Mouse (Mus musculus) limb, embryonic 10.5 days (tissue): ENCODE measurements around the gene Mrpl38. TPM values are rescaled to one million over a fixed set of nuclear protein-coding genes. Genes with fewer than 3 reads are reported as not detected.

Source experiments
- DNase-seq: peaks from one replicate; pipeline ENCODE4 v3.0.0-alpha.2; 2017; ENCODE audit warnings: low spot score
- H3K27ac ChIP-seq: fragments of 300-500 bp; sonication (generic); 2 replicates; pipeline ENCODE4 v1.5.1; 2016; ENCODE audit warnings: mild to moderate bottlenecking
- H3K27me3 ChIP-seq: fragments of 300-500 bp; sonication (generic); 2 replicates; pipeline ENCODE4 v1.6.1; 2016; ENCODE audit warnings: low read depth, mild to moderate bottlenecking; ENCODE audit not compliant: poor library complexity, severe bottlenecking
- H3K36me3 ChIP-seq: fragments of 300-500 bp; sonication (generic); 2 replicates; pipeline ENCODE4 v1.6.1; 2016; ENCODE audit warnings: mild to moderate bottlenecking, moderate library complexity
- H3K4me1 ChIP-seq: fragments of 300-500 bp; sonication (generic); 2 replicates; pipeline ENCODE4 v1.6.1; 2016
- H3K4me3 ChIP-seq: fragments of 300-500 bp; sonication (generic); 2 replicates; pipeline ENCODE4 v1.5.1; 2016; ENCODE audit warnings: mild to moderate bottlenecking, moderate library complexity
- H3K9me3 ChIP-seq: fragments of 300-500 bp; sonication (generic); replicated peaks from 2 replicates; pipeline ENCODE4 v1.6.1; 2016; ENCODE audit warnings: mild to moderate bottlenecking
- WGBS: fragments of 180-500 bp; shearing (Covaris S2); methylation state at CpG from one replicate; pipeline ENCODE4 v1.1.7; 2016; 5-methylcytosine and 5-hydroxymethylcytosine counted together
- polyA plus RNA-seq: library from polyadenylated mRNA; unstranded; fragments of >200 nt; fragmentation: Nextera tagmentation; extraction: Ambion mirVana; gene quantifications from 2 replicates; pipeline ENCODE4 v1.2.1, GENCODE M21; 2016

Gene Mrpl38
- polyA plus RNA-seq, 1 experiment from 2014 or later = 116 TPM

GRCm38 (mm10) chr11:116163002-116163401 is 24.3 kb upstream of the Mrpl38 start:
- Histone ChIP-seq H3K36me3 (peaks cover 82% of the 10 kb centered on the region), H3K27ac (no peak overlapping the region), H3K4me3 (no peak overlapping the region), H3K4me1 (peaks cover 23% of the 10 kb centered on the region), H3K27me3 (no peaks in the 10 kb centered on the region), H3K9me3 (no peaks in the 10 kb centered on the region)
- 61% methylated on average over 9 of the region's 9 CpGs for WGBS
- DNase-seq = no peak

DNA sequence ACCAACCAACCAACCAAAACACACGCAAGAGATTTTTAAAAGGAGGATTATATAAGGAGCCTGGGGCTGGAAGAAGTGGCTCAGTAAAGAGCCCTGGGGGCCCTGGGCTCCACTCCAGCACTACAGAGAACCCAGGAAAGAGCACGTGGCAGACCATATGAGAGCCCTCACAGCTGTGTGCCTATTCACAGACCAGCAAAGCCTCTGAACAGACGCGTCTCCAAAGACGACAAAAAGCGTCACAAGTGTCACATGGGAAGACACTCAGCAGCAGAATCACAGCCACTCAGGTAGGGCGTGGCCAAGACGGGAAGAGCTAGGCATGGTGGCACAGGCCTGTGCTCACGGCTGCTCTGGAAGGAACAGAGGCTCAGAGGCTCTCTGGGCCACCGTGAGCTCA is 23.5 kb upstream of the Mrpl38 start:
- H3K9me3 ChIP-seq = no peaks in the 10 kb centered on the region
- H3K27ac ChIP-seq = no peak overlapping the region
- peaks cover 91% of the 10 kb centered on the region for H3K36me3 ChIP-seq
- H3K27me3 ChIP-seq = no peaks in the 10 kb centered on the region
- peaks cover 18% of the 10 kb centered on the region for H3K4me1 ChIP-seq
- no peak overlapping the region for H3K4me3 ChIP-seq
- 82% methylated on average over 10 of the region's 10 CpGs for WGBS
- DNase-seq = no peak

GRCm38 (mm10) chr11:116161312-116161711 is 22.6 kb upstream of the Mrpl38 start:
- Histone ChIP-seq H3K4me3 (no peak overlapping the region), H3K27ac (no peak overlapping the region), H3K9me3 (no peaks in the 10 kb centered on the region), H3K4me1 (peaks cover 10% of the 10 kb centered on the region), H3K36me3 (peaks cover 96% of the 10 kb centered on the region), H3K27me3 (no peaks in the 10 kb centered on the region)
- DNase-seq = no peak
- WGBS = 59% methylated on average over 12 of the region's 12 CpGs

DNA sequence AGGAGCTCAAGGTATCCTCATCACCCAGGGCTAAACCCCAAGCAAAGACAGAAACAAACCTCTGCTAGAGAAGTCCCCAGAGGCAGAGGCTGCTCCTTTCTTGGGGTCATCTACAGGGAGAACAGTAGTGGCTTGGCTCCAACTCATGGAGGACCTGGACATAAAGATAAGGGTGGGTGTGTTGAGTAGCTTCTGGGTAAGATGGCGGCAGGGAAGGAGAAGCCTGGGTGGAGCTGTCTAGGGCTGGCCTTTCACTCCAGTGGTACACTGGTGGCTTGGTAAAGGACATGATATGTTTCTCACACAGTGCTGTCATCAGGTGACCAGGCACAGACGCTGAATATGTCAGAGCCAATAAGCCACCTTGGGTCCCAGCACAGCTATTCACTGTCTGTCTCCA is 12.3 kb upstream of the Mrpl38 start:
- WGBS = 93% methylated on average over 2 of the region's 2 CpGs
- no peak overlapping the region for H3K27ac ChIP-seq
- H3K4me3 ChIP-seq = no peak overlapping the region
- H3K36me3 ChIP-seq = peaks cover 100% of the 10 kb centered on the region
- no peaks in the 10 kb centered on the region for H3K9me3 ChIP-seq
- no peaks in the 10 kb centered on the region for H3K27me3 ChIP-seq
- DNase-seq = no peak
- H3K4me1 ChIP-seq = peaks cover 28% of the 10 kb centered on the region

DNA sequence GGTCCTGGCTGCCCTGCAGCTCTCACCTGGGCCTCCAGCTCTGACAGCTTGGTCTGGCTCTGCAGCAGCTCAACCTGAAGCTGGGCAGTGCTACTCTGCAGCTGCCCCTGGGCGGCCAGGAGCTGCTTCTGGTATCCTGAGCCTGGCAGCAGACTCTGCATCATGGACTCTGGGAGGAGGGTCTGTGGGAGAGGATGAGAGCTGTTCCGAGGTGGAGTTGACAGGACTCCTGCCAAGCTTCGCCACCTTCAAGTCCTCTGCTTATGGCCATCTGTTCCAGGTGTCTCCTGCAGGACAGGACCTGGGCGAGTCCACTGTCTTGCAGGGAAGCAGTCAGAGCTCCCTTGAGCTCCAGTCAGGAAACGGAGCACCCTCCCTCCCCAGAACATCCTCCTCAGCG is 10.7 kb upstream of the Mrpl38 start:
- DNase-seq = no peak
- Histone ChIP-seq H3K9me3 (no peaks in the 10 kb centered on the region), H3K4me3 (no peak overlapping the region), H3K4me1 (peaks cover 33% of the 10 kb centered on the region), H3K27me3 (no peaks in the 10 kb centered on the region), H3K27ac (no peak overlapping the region), H3K36me3 (peaks cover 100% of the 10 kb centered on the region)
- 77% methylated on average over 6 of the region's 6 CpGs for WGBS

DNA sequence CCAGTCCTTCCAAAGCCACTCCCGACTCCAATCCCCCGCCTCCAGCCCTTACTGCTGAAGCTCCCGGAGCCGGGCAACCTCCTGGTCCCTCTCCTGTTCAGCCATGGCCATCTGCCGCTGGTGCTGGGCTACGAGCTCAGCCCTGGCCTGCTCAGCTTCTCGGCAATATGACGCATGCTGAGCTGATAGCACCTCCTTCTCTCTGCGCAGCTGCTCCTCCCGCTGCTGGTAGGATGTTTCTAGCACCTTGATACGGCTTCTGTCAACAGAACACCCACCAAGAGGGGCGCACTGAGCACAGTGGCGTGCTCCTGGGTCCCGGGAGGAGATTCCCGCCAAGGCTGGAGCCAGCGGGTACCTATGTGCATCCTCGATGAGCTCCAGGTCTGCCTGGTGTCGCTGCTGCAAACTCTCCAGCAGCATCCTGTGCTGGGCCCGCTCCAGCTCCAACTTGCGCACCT is 10.1 kb upstream of the Mrpl38 start:
- Histone ChIP-seq H3K27ac (no peak overlapping the region), H3K9me3 (no peaks in the 10 kb centered on the region), H3K36me3 (peaks cover 100% of the 10 kb centered on the region), H3K27me3 (no peaks in the 10 kb centered on the region), H3K4me3 (no peak overlapping the region), H3K4me1 (peaks cover 33% of the 10 kb centered on the region)
- DNase-seq = no peak
- 52% methylated on average over 20 of the region's 20 CpGs for WGBS

- H3K27me3 ChIP-seq = no peaks in the 10 kb centered on the region
- no peaks in the 10 kb centered on the region for H3K9me3 ChIP-seq
- no peak for DNase-seq
- H3K4me3 ChIP-seq = no peak overlapping the region
- H3K27ac ChIP-seq = no peak overlapping the region; the same call in 1 of the 2 replicates
- H3K4me1 ChIP-seq = peaks cover 44% of the 10 kb centered on the region
- peaks cover 100% of the 10 kb centered on the region for H3K36me3 ChIP-seq
- whole genome bisulfite sequencing = 78% methylated on average over 25 of the region's 25 CpGs
Measured at GRCm38 (mm10) chr11:116146294-116146985, 7.8 kb upstream of the Mrpl38 start.

- no peaks in the 10 kb centered on the region for H3K27me3 ChIP-seq
Measured at GRCm38 (mm10) chr11:116145481-116146293, 7.0 kb upstream of the Mrpl38 start.

GRCm38 (mm10) chr11:116143468-116143867 is 4.8 kb upstream of the Mrpl38 start:
- 96% methylated on average over 3 of the region's 3 CpGs for WGBS
- H3K4me1 ChIP-seq = peaks cover 41% of the 10 kb centered on the region
- H3K36me3 ChIP-seq = peaks cover 73% of the 10 kb centered on the region

More at GRCm38 (mm10) chr11:116145481-116146293, 7.0 kb upstream of the Mrpl38 start:
- no peak overlapping the region for H3K4me3 ChIP-seq
- WGBS = 66% methylated on average over 18 of the region's 18 CpGs
- DNase-seq = no peak
- peaks cover 95% of the 10 kb centered on the region for H3K36me3 ChIP-seq
- H3K27ac ChIP-seq = peak overlapping the region; percentile 11
- H3K4me1 ChIP-seq = peaks cover 44% of the 10 kb centered on the region
- H3K9me3 ChIP-seq = no peaks in the 10 kb centered on the region

DNA sequence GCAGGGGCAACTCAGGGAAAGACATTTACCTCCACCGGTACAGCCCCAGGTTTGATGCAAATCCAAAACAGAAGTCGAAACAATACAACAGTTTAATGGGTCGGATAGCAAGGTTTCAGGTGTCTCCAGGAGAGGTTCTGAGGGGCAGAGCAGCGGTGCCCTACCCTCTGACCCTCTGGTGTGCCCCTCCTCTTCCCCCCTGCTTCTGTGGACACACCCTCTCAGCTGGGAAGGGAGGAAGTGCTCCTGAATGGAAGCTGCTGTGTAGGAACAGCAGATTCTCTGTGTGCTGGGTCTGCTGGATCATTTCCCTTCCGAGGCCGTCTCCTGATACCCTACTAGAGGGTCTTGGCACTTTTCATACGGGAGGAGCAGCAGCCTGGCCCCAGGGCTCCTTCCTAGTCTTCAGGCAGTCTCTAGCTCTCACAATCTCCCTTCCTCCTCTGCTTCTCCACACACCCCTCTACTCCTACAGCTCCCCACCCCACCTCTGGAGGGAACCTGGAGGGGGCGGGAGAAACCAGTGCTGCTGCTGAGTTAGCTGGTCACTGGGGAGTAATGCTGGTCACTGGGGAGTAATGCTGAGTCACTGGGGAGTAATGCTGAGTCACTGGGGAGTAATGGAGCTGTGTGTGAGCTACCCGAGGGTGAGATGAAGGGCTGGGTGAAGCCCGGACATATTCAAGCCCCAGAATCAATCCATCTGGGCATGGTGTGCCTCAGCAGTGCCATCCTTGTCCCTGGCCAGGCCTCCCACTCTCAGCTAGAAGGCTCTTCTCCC is 3.7 kb upstream of the Mrpl38 start:
- peak overlapping the region; percentile 32; the same call in 1 of the 2 replicates for H3K27ac ChIP-seq
- no peaks in the 10 kb centered on the region for H3K27me3 ChIP-seq
- H3K9me3 ChIP-seq = no peaks in the 10 kb centered on the region
- H3K4me1 ChIP-seq = peaks cover 38% of the 10 kb centered on the region
- H3K36me3 ChIP-seq = peaks cover 62% of the 10 kb centered on the region
- 71% methylated on average over 10 of the region's 10 CpGs for WGBS
- DNase-seq = no peak
- H3K4me3 ChIP-seq = no peak overlapping the region

More at GRCm38 (mm10) chr11:116143468-116143867, 4.8 kb upstream of the Mrpl38 start:
- H3K9me3 ChIP-seq = no peaks in the 10 kb centered on the region
- H3K27ac ChIP-seq = no peak overlapping the region
- no peak for DNase-seq
- H3K27me3 ChIP-seq = no peaks in the 10 kb centered on the region
- no peak overlapping the region for H3K4me3 ChIP-seq

DNA sequence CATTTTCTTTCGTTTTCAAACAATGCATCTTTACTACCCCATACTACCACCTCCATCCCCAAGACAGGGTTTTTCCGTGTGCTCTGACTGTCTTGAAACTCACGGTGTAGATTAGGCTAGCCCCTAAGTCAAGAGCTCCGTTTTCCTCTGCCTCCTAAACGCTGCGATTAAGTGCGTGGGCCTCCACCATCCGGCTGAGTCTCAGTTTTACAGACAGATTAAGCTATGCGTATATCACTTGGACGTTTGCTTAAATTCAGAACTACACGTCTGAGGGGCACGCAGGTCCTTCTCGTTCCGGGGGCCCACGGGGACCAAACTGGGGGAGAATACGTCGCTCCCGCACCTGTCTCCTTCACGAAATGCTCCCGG is 586 bp downstream of the Mrpl38 start:
- Histone ChIP-seq H3K9me3 (no peaks in the 10 kb centered on the region), H3K4me3 (peak overlapping the region; percentile 95), H3K4me1 (peaks cover 34% of the 10 kb centered on the region), H3K27ac (peak overlapping the region; percentile 94), H3K27me3 (no peaks in the 10 kb centered on the region), H3K36me3 (peaks cover 60% of the 10 kb centered on the region)
- no peak for DNase-seq
- 2% methylated on average over 20 of the region's 20 CpGs for WGBS

GRCm38 (mm10) chr11:116134171-116134570 is 4.5 kb downstream of the Mrpl38 start:
- no peak for DNase-seq
- 88% methylated on average over 10 of the region's 10 CpGs for WGBS
- no peak overlapping the region for H3K27ac ChIP-seq
- H3K36me3 ChIP-seq = peaks cover 60% of the 10 kb centered on the region
- peaks cover 50% of the 10 kb centered on the region for H3K4me1 ChIP-seq
- no peaks in the 10 kb centered on the region for H3K9me3 ChIP-seq
- H3K4me3 ChIP-seq = no peak overlapping the region
- peaks cover 5% of the 10 kb centered on the region; the same call in 1 of the 2 replicates for H3K27me3 ChIP-seq
